Mouse (Mus musculus) liver, postnatal 0 days (tissue): ENCODE data around the gene Klhl12.

Experiments
- CTCF ChIP-seq: sonication (generic); IDR thresholded peaks from 2 replicates; pipeline ENCODE4 v1.5.1; 2016; ENCODE audit warnings: antibody characterized with exemption, low read depth
- EP300 ChIP-seq: IDR thresholded peaks from 2 replicates; pipeline ENCODE4 v1.6.1; 2016; ENCODE audit warnings: antibody characterized with exemption, low read depth, mild to moderate bottlenecking

DNA sequence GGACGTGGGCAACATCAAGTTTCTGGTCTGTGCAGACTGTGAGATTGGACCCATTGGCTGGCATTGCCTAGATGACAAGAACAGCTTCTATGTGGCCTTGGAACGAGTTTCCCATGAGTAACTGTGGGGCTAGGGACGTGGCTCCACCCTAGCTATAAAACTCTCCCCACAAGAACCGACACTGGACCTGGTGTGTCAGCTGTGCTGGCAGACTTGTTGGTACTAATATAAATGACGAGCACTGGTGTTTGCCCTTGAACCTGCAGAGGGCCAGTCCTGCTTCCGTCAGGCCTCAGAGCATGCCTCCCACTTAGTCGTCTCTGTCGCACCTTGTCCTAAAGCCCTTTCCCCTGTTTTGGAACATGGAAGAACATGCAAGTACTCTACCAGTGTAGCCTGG, 50.9 kb downstream of the Klhl12 start:
- TF ChIP-seq CTCF (no peak), EP300 (no peak)
